Mouse (Mus musculus): ENCODE measurements around the gene Gm4201. TPM values are rescaled to one million over a fixed set of nuclear protein-coding genes. Genes with fewer than 3 reads are reported as not detected.

Gene Gm4201
- polyA plus RNA-seq (2021; fragmentation: Nextera tagmentation): not detected in 2 replicates
- long read RNA-seq, experiment 1: 0 reads
- long read RNA-seq, experiment 2: 0 reads

GRCm38 (mm10) chr7:22565243-22565642 lies at the start of gene Gm4201:
Gene Gm4201 (minus strand): TSS chr7:22565343.

GRCm38 (mm10) chr7:22588027-22588426 lies 22.9 kb upstream of the Gm4201 start, which contains the start of gene Gm4565:
Gene Gm4565 (minus strand): TSS chr7:22588127.

GRCm38 (mm10) chr7:22534787-22535186 lies 30.4 kb downstream of the Gm4201 start, which contains the start of gene Gm8677:
Gene Gm8677 (minus strand): TSS chr7:22534887.

GRCm38 (mm10) chr7:22522667-22523066 lies 42.5 kb downstream of the Gm4201 start, which contains the start of gene Vmn1r152:
Gene Vmn1r152 (plus strand): TSS chr7:22522967.

Other genes starting within 250 kb of the Gm4201 start
- not detected in 2 replicates for gene Gm4187, start 235.6 kb downstream of the Gm4201 start, polyA plus RNA-seq (2021; fragmentation: Nextera tagmentation)
- not detected in 2 replicates for gene Gm8660, start 194.3 kb downstream of the Gm4201 start, polyA plus RNA-seq (2021; fragmentation: Nextera tagmentation)
- not detected in 2 replicates for gene Vmn1r148, start 151.8 kb downstream of the Gm4201 start, polyA plus RNA-seq (2021; fragmentation: Nextera tagmentation)
- gene Vmn1r149, start 127.1 kb downstream of the Gm4201 start, polyA plus RNA-seq (2021; fragmentation: Nextera tagmentation): not detected in 2 replicates
- gene Gm10665, start 101.3 kb downstream of the Gm4201 start, polyA plus RNA-seq (2021; fragmentation: Nextera tagmentation): not detected in 2 replicates
- gene Vmn1r151, start 65.7 kb downstream of the Gm4201 start, polyA plus RNA-seq (2021; fragmentation: Nextera tagmentation): not detected in 2 replicates
- gene Vmn1r152, start 42.4 kb downstream of the Gm4201 start, polyA plus RNA-seq (2021; fragmentation: Nextera tagmentation): not detected in 2 replicates
- gene Gm8677, start 30.5 kb downstream of the Gm4201 start, polyA plus RNA-seq (2021; fragmentation: Nextera tagmentation): not detected in 2 replicates
- not detected in 2 replicates for gene Gm4565, start 22.8 kb upstream of the Gm4201 start, polyA plus RNA-seq (2021; fragmentation: Nextera tagmentation)
- not detected in 2 replicates for gene Vmn1r155, start 92.7 kb upstream of the Gm4201 start, polyA plus RNA-seq (2021; fragmentation: Nextera tagmentation)
- not detected in 2 replicates for gene Gm8693, start 127.0 kb upstream of the Gm4201 start, polyA plus RNA-seq (2021; fragmentation: Nextera tagmentation)
- gene Gm4567, start 154.4 kb upstream of the Gm4201 start, polyA plus RNA-seq (2021; fragmentation: Nextera tagmentation): not detected in 2 replicates
- gene Vmn1r157, start 196.4 kb upstream of the Gm4201 start, polyA plus RNA-seq (2021; fragmentation: Nextera tagmentation): not detected in 2 replicates
- gene Vmn1r158, start 225.4 kb upstream of the Gm4201 start, polyA plus RNA-seq (2021; fragmentation: Nextera tagmentation): not detected in 2 replicates

Data from layer of hippocampus, adult 6 months (tissue).